Mouse (Mus musculus): ENCODE measurements around the gene Prcc. TPM values are rescaled to one million over a fixed set of nuclear protein-coding genes. Genes with fewer than 3 reads are reported as not detected.
"Not testable (repeated sequence)": the region's sequence is repeated elsewhere in the genome, so short reads cannot be mapped to it uniquely, and the experiment has no call there.

Gene Prcc
- polyA plus RNA-seq, 1 experiment from 2014 or later, result 14.1 TPM

DNA sequence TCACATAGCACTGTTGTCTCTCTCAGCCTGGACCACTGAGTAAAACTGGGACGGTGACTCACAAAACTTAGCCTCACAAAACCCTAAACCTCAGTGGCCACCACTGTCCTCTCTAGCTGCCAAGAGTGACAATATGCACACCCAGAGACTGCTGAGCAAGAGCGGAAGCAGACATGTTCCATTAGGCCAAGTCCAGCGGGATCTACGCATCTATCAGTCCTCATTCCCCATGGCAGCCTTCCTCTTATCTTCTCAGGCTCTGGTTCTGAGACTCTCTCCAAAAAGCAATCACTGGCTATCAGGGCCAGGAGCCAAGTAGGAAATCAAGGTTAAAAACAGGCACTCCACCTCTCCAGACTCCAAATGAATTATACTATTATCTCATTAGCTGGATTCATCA is 7.7 kb downstream of the Prcc start:
- H3K4me2 ChIP-seq (replicated peaks; ENCODE audit: low read depth, low read length), result no peak overlapping the region
- H3K9me3 ChIP-seq (ENCODE audit: control insufficient read depth, low read depth, low read length), result no peaks in the 10 kb centered on the region
- H3K9ac ChIP-seq (replicated peaks; ENCODE audit: low read depth, low read length), result no peak overlapping the region
- no peaks in the 10 kb centered on the region for H3K4me1 ChIP-seq (ENCODE audit: control insufficient read depth, insufficient read depth, low read length)
- peaks cover 10% of the 10 kb centered on the region; the same call in 1 of the 2 replicates for H3K36me3 ChIP-seq (ENCODE audit: control insufficient read depth, insufficient read depth, low read length)
- 87% methylated on average over 4 of the region's 4 CpGs for WGBS
- ATAC-seq (ENCODE audit: insufficient number of reproducible peaks, insufficient read depth, low FRiP score, low read depth), result no peak
- H3K4me3 ChIP-seq (ENCODE audit: low read depth, low read length), result no peak overlapping the region
- no peak overlapping the region for H3K27ac ChIP-seq (ENCODE audit: low read length)
- no peaks in the 10 kb centered on the region for H3K27me3 ChIP-seq (ENCODE audit: control insufficient read depth, insufficient read depth, low read length)

DNA sequence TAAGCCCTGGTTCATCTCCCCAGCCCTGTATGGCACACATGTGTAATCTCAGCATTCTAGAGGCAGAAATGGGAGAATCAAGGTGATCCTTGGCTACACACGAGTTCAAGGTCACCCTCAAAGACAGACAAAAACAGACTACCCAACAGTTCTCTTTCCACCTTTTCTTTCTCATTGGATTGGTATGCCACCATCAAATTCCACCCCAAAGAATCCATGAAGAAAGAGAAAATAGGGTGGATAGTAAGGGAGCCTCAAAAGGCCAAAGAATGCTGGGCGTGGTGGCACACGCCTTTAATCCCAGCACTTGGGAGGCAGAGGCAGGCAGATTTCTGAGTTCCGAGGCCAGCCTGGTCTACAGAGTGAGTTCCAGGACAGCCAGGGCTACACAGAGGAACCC is 21.3 kb downstream of the Prcc start:
- H3K4me1 ChIP-seq (ENCODE audit: control insufficient read depth, insufficient read depth, low read length); H3K4me2 ChIP-seq (replicated peaks; ENCODE audit: low read depth, low read length); H3K9me3 ChIP-seq (ENCODE audit: control insufficient read depth, low read depth, low read length); ATAC-seq (ENCODE audit: insufficient number of reproducible peaks, insufficient read depth, low FRiP score, low read depth); H3K27me3 ChIP-seq (ENCODE audit: control insufficient read depth, insufficient read depth, low read length); H3K9ac ChIP-seq (replicated peaks; ENCODE audit: low read depth, low read length); H3K4me3 ChIP-seq (ENCODE audit: low read depth, low read length); H3K27ac ChIP-seq (ENCODE audit: low read length): not testable (repeated sequence)
- H3K36me3 ChIP-seq (ENCODE audit: control insufficient read depth, insufficient read depth, low read length), result peaks cover 75% of the 10 kb centered on the region
- 91% methylated on average over 4 of the region's 4 CpGs for WGBS

DNA sequence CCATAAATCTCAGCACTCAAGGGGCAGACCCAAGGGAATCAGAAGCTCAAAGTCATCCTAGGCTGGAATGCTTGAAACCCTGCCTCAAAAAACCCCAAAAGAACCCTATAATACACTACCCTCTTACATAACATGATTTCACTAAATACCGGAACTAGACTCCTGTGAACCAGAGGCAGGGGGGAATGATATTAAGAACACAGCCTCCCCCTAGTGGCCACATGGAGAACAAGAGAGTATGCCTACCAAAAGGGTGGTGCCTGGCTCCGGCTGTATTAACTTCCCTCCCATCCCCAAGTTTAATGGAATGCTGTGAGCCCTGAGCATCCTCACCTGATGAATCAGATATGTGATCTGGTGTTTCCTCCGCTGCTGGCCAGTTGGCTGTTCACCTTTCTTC is 25.6 kb downstream of the Prcc start:
- H3K27ac ChIP-seq (ENCODE audit: low read length), result no peak overlapping the region
- H3K27me3 ChIP-seq (ENCODE audit: control insufficient read depth, insufficient read depth, low read length), result no peaks in the 10 kb centered on the region
- ATAC-seq (ENCODE audit: insufficient number of reproducible peaks, insufficient read depth, low FRiP score, low read depth), result peak; percentile 56; the same call in 1 of the 2 replicates
- no peaks in the 10 kb centered on the region for H3K4me1 ChIP-seq (ENCODE audit: control insufficient read depth, insufficient read depth, low read length)
- no peaks in the 10 kb centered on the region for H3K9me3 ChIP-seq (ENCODE audit: control insufficient read depth, low read depth, low read length)
- no peak overlapping the region for H3K9ac ChIP-seq (replicated peaks; ENCODE audit: low read depth, low read length)
- WGBS, result 25% methylated on average over 3 of the region's 3 CpGs
- H3K4me3 ChIP-seq (ENCODE audit: low read depth, low read length), result no peak overlapping the region
- peaks cover 59% of the 10 kb centered on the region for H3K36me3 ChIP-seq (ENCODE audit: control insufficient read depth, insufficient read depth, low read length)
- no peak overlapping the region for H3K4me2 ChIP-seq (replicated peaks; ENCODE audit: low read depth, low read length)

DNA sequence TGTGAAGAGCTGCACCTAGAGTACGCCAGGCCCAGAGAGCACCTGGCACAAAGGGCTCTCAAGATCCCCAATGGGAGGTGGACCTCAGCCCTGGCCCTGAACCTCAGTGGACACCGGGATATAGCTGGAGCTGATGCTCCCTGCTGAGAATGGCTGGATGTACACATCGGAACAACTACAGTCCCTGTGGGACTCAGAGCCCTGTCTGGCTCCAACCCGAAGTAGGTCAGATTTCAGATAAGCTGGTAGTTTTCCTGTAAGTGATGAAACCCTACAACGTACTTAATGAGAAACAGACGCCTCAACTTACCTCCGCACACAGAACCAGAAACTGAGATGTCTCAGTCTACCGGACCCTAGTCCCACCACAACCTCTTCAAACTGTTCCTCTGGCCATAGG is 27.7 kb downstream of the Prcc start:
- Histone ChIP-seq H3K9me3 (ENCODE audit: control insufficient read depth, low read depth, low read length) (no peaks in the 10 kb centered on the region), H3K4me1 (ENCODE audit: control insufficient read depth, insufficient read depth, low read length) (no peaks in the 10 kb centered on the region), H3K27ac (ENCODE audit: low read length) (no peak overlapping the region), H3K36me3 (ENCODE audit: control insufficient read depth, insufficient read depth, low read length) (peaks cover 45% of the 10 kb centered on the region), H3K4me3 (ENCODE audit: low read depth, low read length) (no peak overlapping the region), H3K27me3 (ENCODE audit: control insufficient read depth, insufficient read depth, low read length) (no peaks in the 10 kb centered on the region), H3K9ac (replicated peaks; ENCODE audit: low read depth, low read length) (no peak overlapping the region), H3K4me2 (replicated peaks; ENCODE audit: low read depth, low read length) (no peak overlapping the region)
- 94% methylated on average over 8 of the region's 8 CpGs for WGBS
- no peak for ATAC-seq (ENCODE audit: insufficient number of reproducible peaks, insufficient read depth, low FRiP score, low read depth)

DNA sequence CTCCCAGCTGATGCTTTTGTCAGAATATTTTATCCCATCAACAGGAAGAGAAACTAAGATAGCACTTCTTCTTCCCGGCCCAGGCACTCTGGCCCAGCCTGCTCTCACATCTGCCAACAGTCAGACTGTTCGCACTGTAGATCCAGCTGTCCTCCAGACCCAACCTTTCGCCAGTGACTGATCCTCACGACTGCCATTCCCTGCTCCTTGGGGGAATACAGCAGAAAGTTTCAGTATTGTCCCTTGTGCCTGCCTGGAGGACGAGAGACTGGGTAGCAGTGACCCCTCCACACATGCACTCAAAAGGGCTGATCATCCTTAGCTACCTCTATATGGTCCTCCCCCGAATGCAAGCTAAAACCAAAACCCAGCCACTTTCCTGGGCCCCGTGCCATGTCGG is 29.5 kb downstream of the Prcc start:
- Histone ChIP-seq H3K27ac (ENCODE audit: low read length) (no peak overlapping the region), H3K4me1 (ENCODE audit: control insufficient read depth, insufficient read depth, low read length) (no peaks in the 10 kb centered on the region), H3K9ac (replicated peaks; ENCODE audit: low read depth, low read length) (no peak overlapping the region), H3K27me3 (ENCODE audit: control insufficient read depth, insufficient read depth, low read length) (no peaks in the 10 kb centered on the region), H3K4me2 (replicated peaks; ENCODE audit: low read depth, low read length) (no peak overlapping the region), H3K9me3 (ENCODE audit: control insufficient read depth, low read depth, low read length) (no peaks in the 10 kb centered on the region), H3K36me3 (ENCODE audit: control insufficient read depth, insufficient read depth, low read length) (peaks cover 30% of the 10 kb centered on the region), H3K4me3 (ENCODE audit: low read depth, low read length) (no peak overlapping the region)
- WGBS, result 89% methylated on average over 8 of the region's 8 CpGs
- ATAC-seq (ENCODE audit: insufficient number of reproducible peaks, insufficient read depth, low FRiP score, low read depth), result no peak

DNA sequence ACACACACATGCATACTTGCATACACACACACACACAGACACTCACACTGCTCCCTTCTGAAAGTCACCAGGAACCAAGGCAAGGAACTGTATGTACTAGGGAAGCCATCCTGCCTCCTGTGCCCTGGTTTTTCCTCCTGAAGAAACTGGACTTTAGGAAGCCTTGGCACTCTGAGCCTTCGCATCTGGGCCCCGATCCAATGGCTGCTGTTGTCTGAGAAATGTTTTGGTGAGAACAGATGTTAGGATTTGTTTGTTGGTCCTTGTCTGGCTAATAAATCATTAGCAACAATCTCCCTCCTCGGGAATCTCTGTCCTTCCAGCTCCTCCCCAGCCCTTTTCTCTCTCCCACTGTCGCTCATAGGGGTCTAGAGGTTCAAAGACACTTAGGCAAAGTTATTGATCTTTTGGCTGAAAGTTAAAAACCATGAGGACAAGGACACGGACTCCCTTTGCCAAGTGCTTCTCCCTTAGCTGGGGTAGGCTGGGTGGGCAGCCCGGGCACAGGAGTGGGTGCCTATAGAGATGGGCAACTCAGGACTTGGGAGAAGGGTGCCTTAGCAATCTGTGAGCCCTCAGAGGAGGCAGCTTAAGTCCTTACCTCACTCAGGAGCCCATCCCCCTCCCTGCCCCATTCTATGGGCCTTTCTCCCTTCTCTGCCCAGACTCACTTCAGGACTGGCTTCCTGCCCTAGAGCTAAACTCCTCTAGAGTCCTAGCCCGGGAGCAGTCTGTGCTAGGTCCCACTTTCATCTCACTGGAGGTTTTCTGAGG is 30.4 kb downstream of the Prcc start:
- Histone ChIP-seq H3K27me3 (ENCODE audit: control insufficient read depth, insufficient read depth, low read length) (no peaks in the 10 kb centered on the region), H3K4me3 (ENCODE audit: low read depth, low read length) (no peak overlapping the region), H3K36me3 (ENCODE audit: control insufficient read depth, insufficient read depth, low read length) (peaks cover 27% of the 10 kb centered on the region), H3K4me1 (ENCODE audit: control insufficient read depth, insufficient read depth, low read length) (no peaks in the 10 kb centered on the region), H3K9ac (replicated peaks; ENCODE audit: low read depth, low read length) (no peak overlapping the region), H3K9me3 (ENCODE audit: control insufficient read depth, low read depth, low read length) (no peaks in the 10 kb centered on the region), H3K4me2 (replicated peaks; ENCODE audit: low read depth, low read length) (no peak overlapping the region), H3K27ac (ENCODE audit: low read length) (no peak overlapping the region)
- 34% methylated on average over 7 of the region's 7 CpGs for WGBS
- ATAC-seq (ENCODE audit: insufficient number of reproducible peaks, insufficient read depth, low FRiP score, low read depth), result no peak

DNA sequence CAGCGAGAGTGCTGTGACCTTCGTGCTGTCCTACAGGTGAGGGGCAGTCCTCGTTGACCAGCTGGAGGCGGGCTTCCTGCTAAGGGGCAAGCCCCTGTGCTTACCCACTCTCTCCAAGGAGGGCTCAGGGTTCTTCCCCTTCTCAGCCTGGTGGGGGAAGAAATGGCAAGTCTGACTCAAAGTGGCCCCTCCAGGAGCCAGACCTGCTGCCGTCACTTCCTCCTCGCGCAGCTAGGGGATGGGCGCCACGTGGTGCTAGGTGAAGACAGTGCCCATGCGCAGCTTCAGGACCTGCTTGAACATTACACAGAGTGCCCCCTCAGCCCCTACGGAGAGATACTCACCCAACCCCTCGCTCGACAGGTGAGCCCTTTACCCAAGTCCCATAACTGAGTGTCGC is 36.3 kb downstream of the Prcc start:
- Histone ChIP-seq H3K36me3 (ENCODE audit: control insufficient read depth, insufficient read depth, low read length) (no peaks in the 10 kb centered on the region), H3K27ac (ENCODE audit: low read length) (no peak overlapping the region), H3K4me1 (ENCODE audit: control insufficient read depth, insufficient read depth, low read length) (no peaks in the 10 kb centered on the region), H3K4me2 (replicated peaks; ENCODE audit: low read depth, low read length) (no peak overlapping the region), H3K9me3 (ENCODE audit: control insufficient read depth, low read depth, low read length) (no peaks in the 10 kb centered on the region), H3K27me3 (ENCODE audit: control insufficient read depth, insufficient read depth, low read length) (no peaks in the 10 kb centered on the region), H3K9ac (replicated peaks; ENCODE audit: low read depth, low read length) (no peak overlapping the region), H3K4me3 (ENCODE audit: low read depth, low read length) (no peak overlapping the region)
- ATAC-seq (ENCODE audit: insufficient number of reproducible peaks, insufficient read depth, low FRiP score, low read depth), result no peak
- WGBS, result 79% methylated on average over 14 of the region's 14 CpGs

DNA sequence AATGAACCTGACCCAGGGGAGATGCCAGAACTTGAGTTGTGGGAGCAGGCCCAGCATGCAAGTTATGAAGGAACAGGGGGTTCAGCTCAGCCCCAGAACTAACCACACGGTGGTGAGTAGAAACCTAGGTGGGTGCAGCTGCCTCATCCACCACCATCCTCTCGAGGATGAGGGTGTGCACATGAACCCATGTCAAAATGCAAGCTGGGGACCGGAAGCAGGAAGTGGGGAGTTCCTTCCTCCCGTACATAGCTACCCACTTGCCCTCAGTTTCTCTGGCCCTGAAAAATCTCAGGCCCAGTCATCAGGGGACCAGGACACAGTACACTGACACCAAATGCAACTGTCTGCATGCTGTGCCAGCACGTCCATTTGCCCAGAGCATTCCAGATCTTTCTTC is 37.7 kb downstream of the Prcc start:
- no peak overlapping the region for H3K4me3 ChIP-seq (ENCODE audit: low read depth, low read length)

DNA sequence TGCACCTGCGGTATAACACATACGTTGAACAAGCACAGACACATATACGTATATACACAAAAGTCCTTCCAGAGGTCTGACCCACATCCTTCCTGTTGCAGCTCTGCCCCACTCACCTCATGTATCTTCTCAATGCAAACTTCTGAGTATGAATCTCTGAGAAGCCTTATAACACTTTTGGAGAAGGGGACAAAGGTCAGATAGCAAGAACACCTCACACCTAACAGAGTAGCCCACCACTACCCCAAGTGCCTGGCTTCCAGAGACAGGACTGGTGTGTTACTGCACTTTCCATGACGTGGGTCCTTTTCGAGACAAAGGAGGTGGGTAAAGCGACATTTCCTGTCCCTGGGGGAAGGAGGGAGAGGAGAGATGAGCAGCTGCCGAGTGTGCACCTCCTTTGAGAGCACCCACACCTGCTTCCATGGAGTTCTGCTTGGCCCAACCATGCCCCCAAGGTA is 38.7 kb downstream of the Prcc start, which contains the start of gene Sh2d2a:
Sh2d2a (plus strand) TSS at position 106 of the 461 bp plus-strand sequence.
- 75% methylated on average over 7 of the region's 7 CpGs for WGBS
- ATAC-seq (ENCODE audit: insufficient number of reproducible peaks, insufficient read depth, low FRiP score, low read depth), result no peak
- no peak within 1 kb of the TSS for H3K9ac ChIP-seq (replicated peaks; ENCODE audit: low read depth, low read length)
- no peaks in the 10 kb centered on the region for H3K36me3 ChIP-seq (ENCODE audit: control insufficient read depth, insufficient read depth, low read length)
- no peak within 1 kb of the TSS for H3K4me2 ChIP-seq (replicated peaks; ENCODE audit: low read depth, low read length)
- H3K4me3 ChIP-seq (ENCODE audit: low read depth, low read length), result no peak within 1 kb of the TSS
- no peak within 1 kb of the TSS for H3K27ac ChIP-seq (ENCODE audit: low read length)
- no peaks in the 10 kb centered on the region for H3K9me3 ChIP-seq (ENCODE audit: control insufficient read depth, low read depth, low read length)
- H3K27me3 ChIP-seq (ENCODE audit: control insufficient read depth, insufficient read depth, low read length), result no peaks in the 10 kb centered on the region
- H3K4me1 ChIP-seq (ENCODE audit: control insufficient read depth, insufficient read depth, low read length), result no peaks in the 10 kb centered on the region

More for the DNA sequence above, 37.7 kb downstream of the Prcc start:
- 71% methylated on average over 5 of the region's 5 CpGs for WGBS
- no peak overlapping the region for H3K9ac ChIP-seq (replicated peaks; ENCODE audit: low read depth, low read length)
- ATAC-seq (ENCODE audit: insufficient number of reproducible peaks, insufficient read depth, low FRiP score, low read depth), result no peak
- no peak overlapping the region for H3K27ac ChIP-seq (ENCODE audit: low read length)
- H3K9me3 ChIP-seq (ENCODE audit: control insufficient read depth, low read depth, low read length), result no peaks in the 10 kb centered on the region
- no peaks in the 10 kb centered on the region for H3K36me3 ChIP-seq (ENCODE audit: control insufficient read depth, insufficient read depth, low read length)
- H3K4me2 ChIP-seq (replicated peaks; ENCODE audit: low read depth, low read length), result no peak overlapping the region
- no peaks in the 10 kb centered on the region for H3K4me1 ChIP-seq (ENCODE audit: control insufficient read depth, insufficient read depth, low read length)
- H3K27me3 ChIP-seq (ENCODE audit: control insufficient read depth, insufficient read depth, low read length), result no peaks in the 10 kb centered on the region
